Mouse (Mus musculus): ENCODE data around the gene Tmem217.

DNA sequence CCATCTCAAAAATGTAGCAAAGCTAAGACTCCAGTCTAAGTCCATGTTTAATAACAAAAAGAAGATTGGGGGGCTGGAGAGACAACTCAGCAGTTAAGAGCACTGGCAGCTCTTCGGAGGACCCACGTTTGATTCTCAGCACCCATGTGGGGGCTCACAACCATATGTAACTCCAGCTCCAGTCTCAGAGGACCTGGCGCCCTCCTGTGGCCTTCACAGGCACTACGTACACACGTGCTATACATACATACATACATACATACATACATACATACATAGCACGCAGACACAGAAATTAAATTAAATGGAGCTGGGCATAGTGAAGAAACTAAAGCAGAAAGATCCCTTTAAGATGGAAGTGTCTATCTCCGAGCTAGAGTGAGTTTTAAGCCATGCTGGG, 69.6 kb downstream of the Tmem217 start:
- no peak for TF ChIP-seq POLR2A (IDR thresholded peaks at IDR 0.05; ENCODE audit: insufficient read length, low read depth)
- TF ChIP-seq MAX (IDR thresholded peaks at IDR 0.05; ENCODE audit: low read depth), result no peak

Data from myocyte (in vitro differentiated cells).